Comparison of ENCODE assay signal across 30 mouse cellular contexts in genomic region chr4:90496891-90497610, GRCm38 (mm10).
"Had no signal": no experiment of that assay in that cellular context is flagged by ENCODE, and none has a peak within 500 bp of the region (broad histone marks: within the 10 kb centered on the region; RNA-seq: fewer than 3 reads in every experiment).

No protein-coding gene starts in this region.

- DNase-seq: cerebellum, adult 18-20 months; cerebellum, adult 2 months; cerebellum, adult 8-10 months; cerebellum, adult 9-10 months; cerebellum, adult 9-11 months; cerebellum, postnatal 10 days; cerebellum, postnatal 14 days; cerebellum, postnatal 25 days; cerebellum, postnatal 36 days; embryo, embryonic 11 days; forebrain, postnatal 0 days; gastrocnemius, adult 2 months; gastrocnemius, postnatal 10 days; gastrocnemius, postnatal 14 days; gastrocnemius, postnatal 25 days; gastrocnemius, postnatal 36 days; heart, adult 11 months; heart, adult 18-20 months; heart, adult 2 months had no signal

- H3K27ac ChIP-seq: embryonic facial prominence, embryonic 10.5 days; embryonic facial prominence, embryonic 12.5 days; embryonic facial prominence, embryonic 13.5 days; embryonic facial prominence, embryonic 15.5 days; forebrain, embryonic 10.5 days; forebrain, embryonic 12.5 days; forebrain, embryonic 13.5 days; forebrain, embryonic 15.5 days; gastrocnemius, adult 2 months; heart, adult 2 months had no signal

- H3K36me3 ChIP-seq: embryonic facial prominence, embryonic 10.5 days; embryonic facial prominence, embryonic 12.5 days; embryonic facial prominence, embryonic 13.5 days; embryonic facial prominence, embryonic 15.5 days; forebrain, embryonic 10.5 days; forebrain, embryonic 12.5 days; forebrain, embryonic 15.5 days had no signal

- H3K27me3 ChIP-seq: embryonic facial prominence, embryonic 12.5 days; embryonic facial prominence, embryonic 13.5 days; embryonic facial prominence, embryonic 15.5 days; forebrain, embryonic 12.5 days; forebrain, embryonic 13.5 days; forebrain, embryonic 15.5 days had no signal

- H3K4me1 ChIP-seq: embryonic facial prominence, embryonic 10.5 days; embryonic facial prominence, embryonic 12.5 days; embryonic facial prominence, embryonic 13.5 days; embryonic facial prominence, embryonic 15.5 days; forebrain, embryonic 10.5 days; forebrain, embryonic 12.5 days; forebrain, embryonic 13.5 days; forebrain, embryonic 15.5 days had no signal

- H3K4me2 ChIP-seq: embryonic facial prominence, embryonic 12.5 days; embryonic facial prominence, embryonic 13.5 days; embryonic facial prominence, embryonic 15.5 days; forebrain, embryonic 12.5 days; forebrain, embryonic 13.5 days; forebrain, embryonic 15.5 days had no signal

- H3K9me3 ChIP-seq: embryonic facial prominence, embryonic 10.5 days; embryonic facial prominence, embryonic 12.5 days; embryonic facial prominence, embryonic 13.5 days; embryonic facial prominence, embryonic 15.5 days; forebrain, embryonic 10.5 days; forebrain, embryonic 12.5 days; forebrain, embryonic 13.5 days; forebrain, embryonic 15.5 days had no signal

- ATAC-seq: forebrain, embryonic 13.5 days; forebrain, embryonic 14.5 days; forebrain, embryonic 15.5 days; forebrain, embryonic 16.5 days; forebrain, postnatal 0 days had no signal

- H3K4me3 ChIP-seq: embryonic facial prominence, embryonic 10.5 days; embryonic facial prominence, embryonic 12.5 days; embryonic facial prominence, embryonic 13.5 days; embryonic facial prominence, embryonic 15.5 days; erythroblast, embryonic 14.5 days; forebrain, embryonic 10.5 days; forebrain, embryonic 12.5 days; forebrain, embryonic 13.5 days; forebrain, embryonic 15.5 days; gastrocnemius, adult 2 months; heart, adult 2 months had no signal

- H3K9ac ChIP-seq: embryonic facial prominence, embryonic 12.5 days; embryonic facial prominence, embryonic 13.5 days; embryonic facial prominence, embryonic 15.5 days; forebrain, embryonic 12.5 days; forebrain, embryonic 13.5 days; forebrain, embryonic 15.5 days; forebrain, postnatal 0 days had no signal
